Mouse (Mus musculus) retina, postnatal 1 day (tissue): ENCODE measurements around the gene Gm10570.

Experiments
- DNase-seq: peaks from one replicate; pipeline ENCODE4 v3.0.0-alpha.2; 2012

Gm10570 gene

DNA sequence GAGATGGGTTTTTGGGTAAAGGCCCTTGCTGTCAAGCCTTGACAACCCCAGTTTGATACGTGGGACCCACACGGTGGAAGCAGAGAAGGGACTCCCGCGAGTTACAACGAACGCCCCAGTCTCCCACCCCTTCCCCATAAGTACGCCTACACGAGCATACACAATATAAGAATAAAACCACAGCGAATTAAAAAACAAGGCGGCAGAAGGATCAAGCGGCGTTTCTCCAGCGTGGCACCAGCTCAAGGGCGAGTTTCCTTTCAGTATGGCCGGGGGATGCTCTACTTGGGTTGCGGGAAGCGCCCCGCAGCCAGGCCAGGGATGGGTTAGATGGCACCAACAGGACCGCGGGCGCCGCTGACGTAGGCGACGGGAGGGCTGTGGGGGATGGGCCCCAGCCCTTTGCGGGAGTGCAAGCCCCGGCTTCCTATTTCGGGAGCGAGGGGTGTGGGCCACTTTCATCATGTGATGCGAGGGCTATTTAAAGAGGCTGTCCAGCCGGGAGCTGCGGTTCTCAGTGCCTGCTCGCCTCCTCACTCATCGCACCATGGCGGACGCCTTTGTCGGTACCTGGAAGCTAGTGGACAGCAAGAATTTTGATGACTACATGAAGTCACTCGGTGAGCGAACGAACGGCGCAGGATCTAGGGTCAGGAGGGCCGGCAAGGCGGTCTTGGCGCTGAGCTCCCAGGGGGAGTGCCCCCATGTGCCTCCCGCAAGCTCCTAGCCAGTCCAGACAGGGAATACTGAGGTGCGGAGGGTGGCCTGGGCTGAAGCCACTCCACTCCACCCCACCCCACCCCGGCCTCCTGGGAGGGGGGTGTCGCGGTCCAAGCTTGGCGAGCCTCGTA, at the start of gene Gm10570, which contains the start of gene Fabp3:
Gene Gm10570 (minus strand): TSS at position 444 of the 851 bp plus-strand sequence.
Gene Fabp3 (plus strand): TSS at position 365 of the 851 bp plus-strand sequence.
- DNase-seq: peak; percentile 76

DNA sequence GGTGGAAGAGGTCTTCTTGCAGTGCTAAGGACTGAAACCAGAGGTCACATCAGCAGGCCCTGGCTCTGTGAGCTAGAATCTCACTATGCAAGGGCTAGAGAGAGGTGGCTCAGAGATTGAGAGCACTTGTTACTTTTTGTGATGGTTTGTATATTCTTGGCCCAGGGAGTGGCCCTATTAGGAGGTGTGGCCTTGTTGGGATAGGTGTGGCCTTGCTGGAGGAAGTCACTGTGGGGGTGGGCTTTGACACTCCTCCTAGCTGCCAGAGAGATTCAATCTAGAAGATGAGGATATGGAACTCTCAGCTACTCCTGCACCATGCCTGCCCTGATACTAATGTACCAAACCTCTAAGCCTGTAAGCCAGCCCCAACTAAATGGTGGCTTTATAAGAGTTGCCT, 49.5 kb upstream of the Gm10570 start:
- DNase-seq: no peak

DNA sequence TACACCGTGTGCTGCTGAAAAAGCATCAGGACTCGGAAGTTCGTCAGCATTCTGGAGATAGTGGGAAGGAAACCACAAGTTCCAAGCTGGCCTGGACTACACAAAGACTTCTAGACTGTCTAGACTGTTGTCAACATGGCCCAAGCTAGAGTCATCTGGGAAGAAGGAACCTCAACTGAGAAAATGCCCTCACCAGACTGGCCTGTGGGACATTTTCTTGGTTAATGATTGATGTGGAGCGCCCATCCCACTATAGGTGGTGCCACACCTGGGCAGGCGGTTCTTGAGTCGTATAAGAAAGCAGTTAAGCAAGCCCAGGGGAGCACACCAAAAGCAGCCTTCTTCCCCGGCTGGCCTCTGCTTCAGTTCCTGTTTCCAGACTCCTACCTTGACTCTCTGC, 44.1 kb upstream of the Gm10570 start:
- DNase-seq: no peak

DNA sequence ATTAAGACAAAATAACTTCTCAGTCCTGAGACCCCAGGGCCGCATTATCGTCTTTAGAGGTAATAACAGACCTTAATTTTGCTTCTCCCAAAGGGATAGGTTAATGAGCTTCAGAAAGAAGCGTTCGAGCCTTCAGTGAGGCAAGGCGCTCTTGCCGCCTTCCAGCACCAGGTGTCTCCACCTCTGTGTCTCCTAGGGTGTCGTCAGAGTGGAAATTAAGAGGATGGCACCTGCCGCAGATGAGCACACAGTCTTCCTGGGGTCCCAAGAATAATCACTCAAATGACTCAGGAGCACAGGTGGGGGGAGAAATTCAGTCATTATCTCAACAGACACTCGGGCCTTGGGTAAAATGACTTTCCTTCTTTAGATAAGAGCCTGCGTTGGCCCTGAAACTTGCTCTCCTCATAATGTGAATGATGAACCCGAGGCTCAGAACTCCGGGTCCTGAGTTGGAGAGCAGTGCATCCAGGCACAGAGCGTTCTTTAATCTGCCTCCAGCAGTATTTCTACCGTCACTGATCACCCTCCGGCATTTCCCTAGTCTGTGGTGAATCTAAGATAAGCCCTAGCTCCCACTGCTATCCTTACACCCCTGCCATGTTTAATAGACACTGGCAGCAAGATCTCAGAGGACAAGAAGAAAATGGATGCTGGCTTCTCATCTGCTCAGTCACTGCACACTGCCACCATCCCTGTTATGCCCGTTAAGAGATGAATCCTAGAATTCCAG, 42.4 kb upstream of the Gm10570 start:
- no peak for DNase-seq

DNA sequence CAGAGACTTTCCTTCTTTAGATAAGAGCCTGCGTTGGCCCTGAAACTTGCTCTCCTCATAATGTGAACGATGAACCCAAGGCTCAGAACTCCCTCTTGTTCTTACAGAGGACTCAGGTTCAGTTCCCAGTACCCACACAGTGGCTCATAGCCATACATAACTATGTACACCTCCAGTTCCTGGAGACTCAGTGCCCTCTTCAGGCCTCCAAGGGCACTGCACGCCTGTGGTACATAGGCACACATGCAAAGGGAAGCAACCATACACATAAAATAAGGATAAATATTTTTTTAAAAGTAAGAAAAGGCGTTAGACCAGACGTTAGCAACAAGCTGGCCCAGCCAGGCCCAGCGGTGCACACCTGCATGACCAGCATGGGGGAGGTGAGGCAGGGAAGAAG, 41.2 kb upstream of the Gm10570 start:
- no peak for DNase-seq

DNA sequence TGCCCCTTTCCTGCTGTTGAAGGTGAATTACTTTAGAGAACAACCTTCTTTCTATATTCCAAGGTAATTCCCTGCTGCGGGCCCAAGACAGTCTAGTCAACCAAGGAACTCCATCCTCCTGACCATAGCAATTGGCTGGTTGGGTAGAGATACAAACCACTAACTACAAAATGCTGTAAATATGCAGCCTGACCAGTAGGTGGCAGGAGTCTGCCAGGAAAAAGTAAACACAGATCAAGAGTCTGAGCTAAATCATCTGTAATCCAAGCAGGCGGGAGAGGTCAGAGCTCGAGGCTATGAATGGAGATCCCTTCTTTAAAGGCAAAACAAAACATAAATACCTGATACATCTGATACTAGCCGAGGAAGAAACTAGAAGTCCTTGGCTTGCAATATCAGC, 33.2 kb upstream of the Gm10570 start:
- DNase-seq: peak; percentile 86

DNA sequence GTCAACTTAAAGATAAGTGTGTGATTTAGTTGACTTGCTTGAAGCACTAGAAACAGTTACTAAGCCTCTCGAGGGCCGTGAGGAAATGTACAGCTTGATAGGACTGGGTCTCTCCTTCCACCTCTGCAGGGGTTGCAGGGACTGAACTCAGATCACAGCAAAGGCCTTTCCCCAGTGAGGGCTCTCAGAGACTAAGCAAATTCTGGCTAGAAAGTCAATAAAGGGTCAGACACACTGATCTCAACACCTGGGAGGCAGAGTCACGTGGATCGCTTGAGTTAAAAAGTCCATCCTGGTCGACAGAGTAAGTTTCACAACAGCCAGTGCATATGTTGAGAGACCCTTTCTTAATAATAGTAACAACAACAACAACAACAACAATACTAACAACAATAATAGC, 27.4 kb upstream of the Gm10570 start:
- DNase-seq: no peak

DNA sequence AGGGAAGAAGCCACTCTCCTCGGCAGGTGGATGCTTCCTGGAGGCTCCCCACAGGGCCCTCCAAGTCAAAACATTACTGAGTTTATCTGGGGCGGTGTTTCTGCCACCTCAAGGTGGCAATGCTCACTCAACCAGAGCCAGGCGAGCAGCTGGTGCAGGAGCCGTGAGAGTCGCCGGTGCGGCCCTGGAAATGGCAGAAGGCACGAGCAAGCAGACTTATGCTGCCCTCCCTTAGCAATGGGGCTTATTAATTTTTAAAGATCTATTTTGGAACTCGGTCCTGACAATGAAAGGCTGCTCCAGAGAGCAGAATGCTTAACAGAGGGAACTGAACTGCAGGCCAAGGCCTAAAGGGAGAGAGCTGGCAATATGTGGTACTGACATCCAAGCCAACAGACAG, 18.9 kb upstream of the Gm10570 start:
- no peak for DNase-seq

DNA sequence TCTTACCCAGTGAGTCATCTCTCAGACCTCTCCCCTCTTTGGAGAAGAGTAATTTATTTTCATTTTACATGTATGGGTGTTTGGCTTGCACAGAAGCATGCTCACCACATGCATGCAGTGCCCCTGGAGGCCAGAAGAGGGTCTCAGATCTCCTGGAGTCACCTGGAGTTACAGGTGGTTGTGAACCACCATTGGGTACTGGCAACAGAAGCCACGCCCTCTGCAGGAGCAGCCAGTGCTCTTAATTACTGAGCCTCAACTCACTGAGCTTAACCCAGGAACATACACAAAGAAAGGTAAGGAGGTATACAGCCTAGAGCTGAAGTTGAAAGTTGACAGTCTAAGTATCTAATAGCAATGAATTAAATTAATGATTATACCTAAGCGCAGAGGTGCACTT, 17.0 kb upstream of the Gm10570 start:
- no peak for DNase-seq

DNA sequence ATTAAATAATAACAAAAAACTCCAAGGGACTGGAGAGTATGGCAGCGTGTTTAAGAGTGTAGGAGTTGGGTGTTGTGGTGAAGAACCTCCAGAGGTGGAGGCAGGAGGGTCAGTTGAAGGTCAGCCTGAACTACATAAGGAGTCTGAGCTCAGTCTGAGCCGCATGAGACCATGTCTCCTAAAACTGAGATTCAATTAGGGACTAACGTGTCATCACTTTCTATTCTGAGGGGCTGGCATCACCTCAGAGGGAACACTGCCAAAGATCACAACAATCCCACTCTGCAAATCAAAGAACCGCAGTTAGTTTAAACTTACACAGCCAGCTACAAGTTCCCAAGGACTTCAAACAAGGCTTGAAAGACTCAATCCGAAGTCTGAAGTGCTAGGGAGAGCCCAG, 15.1 kb upstream of the Gm10570 start:
- DNase-seq: no peak

DNA sequence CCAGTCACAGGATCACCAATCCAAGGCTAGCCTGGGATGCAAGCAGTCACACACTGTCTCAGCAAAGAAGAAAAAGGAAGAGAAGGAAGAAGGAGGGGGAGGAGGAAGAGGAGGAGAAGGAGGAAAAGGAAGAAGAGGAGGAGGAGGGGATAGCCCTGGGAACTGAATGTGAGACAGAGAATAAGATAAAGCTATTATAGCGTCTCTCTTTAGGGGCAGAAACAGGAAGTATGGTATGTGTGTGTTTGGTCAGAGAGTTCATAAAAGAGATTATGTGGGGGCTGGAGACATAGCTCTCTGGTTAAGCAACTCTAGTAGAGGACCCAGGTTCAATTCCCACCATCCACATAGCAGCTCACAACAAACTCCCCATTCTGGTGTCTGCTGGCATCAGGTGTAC, 14.7 kb upstream of the Gm10570 start:
- no peak for DNase-seq

DNA sequence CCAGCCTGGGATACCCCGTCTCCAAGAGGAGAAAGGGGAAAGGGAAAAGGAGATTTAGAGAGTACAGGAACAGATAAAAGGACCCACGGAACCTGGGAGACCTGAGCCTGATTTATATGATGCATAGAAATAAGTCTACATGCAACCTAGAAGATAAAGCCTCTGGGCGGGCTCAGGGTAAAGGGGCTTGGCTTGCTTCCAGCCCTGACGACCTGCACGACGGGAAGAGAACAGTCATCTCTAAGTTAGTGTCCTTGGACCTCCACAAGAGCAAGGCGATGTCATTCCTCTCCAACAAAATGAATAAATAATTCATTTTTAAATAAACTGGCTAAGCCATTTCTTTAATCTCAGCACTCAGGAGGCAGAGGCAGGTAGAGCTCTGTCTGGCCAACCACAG, 14.1 kb upstream of the Gm10570 start:
- no peak for DNase-seq

DNA sequence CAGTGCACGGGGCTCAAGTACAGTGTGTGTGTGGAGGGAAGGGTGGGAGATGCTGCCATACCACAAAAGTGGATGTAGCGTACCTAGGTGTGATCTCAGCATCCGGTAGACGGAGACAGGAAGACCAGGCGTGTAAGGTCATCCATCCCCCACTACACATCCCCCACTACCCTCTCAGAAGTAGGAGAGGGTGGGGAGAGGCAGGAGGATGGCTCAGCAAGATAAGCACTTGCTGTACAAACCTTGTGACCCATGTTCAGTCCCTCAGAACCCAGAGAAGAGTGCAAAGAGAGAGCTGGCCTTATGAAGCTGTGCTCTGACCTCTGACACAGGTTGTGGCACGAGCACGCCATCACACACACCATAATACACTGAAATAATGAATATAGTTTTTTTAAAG, 13.2 kb upstream of the Gm10570 start:
- no peak for DNase-seq

DNA sequence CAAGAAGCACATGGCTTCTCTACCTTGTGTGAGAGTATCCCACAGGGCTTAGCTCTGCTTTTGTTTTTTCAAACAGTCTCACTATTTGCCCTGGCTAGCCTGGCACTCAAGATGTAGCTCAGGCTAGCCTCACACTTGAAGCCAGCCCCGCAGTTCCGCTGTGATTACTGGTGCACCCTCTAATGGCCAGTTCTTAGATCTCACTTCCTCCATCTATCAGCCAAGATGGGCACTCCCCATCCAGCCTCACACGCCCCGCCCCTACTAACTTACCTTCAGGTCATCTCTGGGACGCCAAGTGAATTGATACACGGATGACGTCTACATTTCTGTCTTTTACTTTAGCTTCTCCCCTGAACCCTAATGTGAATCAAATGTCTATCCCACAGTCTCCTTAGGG, 11.1 kb upstream of the Gm10570 start:
- no peak for DNase-seq

DNA sequence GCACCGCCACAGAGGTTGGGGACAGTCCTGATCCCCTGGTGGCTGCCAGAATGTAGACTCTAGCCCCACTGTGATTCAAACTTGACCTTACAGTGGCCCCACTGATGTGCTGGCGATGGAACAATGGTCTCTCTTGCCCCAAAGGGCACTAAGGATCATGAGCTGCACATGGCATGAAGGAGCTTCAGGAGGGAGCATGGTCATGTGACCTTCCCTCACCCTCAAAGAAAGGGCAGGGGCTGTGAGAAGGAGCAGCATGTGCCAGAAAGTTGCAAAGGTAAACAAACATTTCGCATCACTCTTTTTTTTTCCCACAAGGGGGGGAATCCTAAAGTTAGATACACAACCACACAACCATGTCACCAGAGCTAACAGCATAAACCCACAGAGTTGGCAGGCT, 9.6 kb upstream of the Gm10570 start:
- no peak for DNase-seq

DNA sequence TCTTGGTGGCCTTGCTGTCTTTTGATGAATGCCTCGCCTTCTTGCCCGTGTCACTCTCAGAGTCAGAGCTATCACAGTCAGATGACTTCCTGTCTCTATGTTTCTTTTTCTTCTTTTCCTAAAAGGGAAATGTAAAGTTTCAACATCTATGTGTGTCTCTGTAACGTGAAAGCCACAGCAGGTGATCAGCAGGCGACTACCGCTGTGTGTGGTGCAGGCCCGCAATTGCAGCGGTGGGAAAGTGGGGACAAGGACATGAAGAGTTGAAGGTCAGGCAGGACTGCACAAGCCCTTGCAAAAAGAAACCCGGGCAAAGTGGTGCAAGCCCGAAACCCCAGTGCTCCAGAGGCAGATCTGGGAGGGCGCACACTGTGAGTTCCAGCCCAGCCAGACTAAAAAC, 8.2 kb upstream of the Gm10570 start:
- DNase-seq: no peak

DNA sequence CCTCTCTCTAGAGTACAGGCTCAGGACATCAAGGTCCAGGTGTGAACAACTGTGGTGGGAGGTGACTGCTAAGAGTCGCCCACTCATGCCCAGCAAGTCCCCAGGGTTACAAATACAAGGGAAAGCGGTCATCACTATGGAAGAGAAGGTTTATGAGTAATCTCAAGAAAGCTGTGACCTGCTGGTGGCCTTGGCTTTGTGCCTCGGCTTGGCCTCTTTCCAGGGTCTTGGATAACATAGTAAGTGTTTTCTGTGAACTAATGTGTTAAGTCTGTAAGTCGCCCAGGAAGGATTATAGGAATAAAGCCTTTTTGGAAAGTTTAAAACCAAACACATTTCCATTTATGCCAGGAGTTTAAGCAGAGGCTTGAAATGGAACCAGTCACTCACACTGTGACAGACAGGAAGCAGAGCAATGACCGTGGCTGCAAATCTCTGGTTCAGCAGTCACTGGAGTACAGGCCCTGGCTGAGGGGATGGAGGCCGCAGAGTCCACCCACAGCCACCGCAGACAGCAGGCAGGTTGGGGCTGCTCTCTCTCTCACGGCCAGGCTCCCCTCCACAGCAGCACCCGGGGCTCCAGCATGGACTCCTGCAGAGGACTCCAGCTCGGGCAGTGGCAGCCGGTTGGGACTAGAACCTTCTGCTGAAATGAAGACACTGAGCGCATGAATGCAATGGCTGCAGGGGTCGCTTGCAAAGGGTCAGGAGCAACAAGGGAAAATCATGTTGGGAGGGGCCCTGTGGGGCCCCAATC, 7.5 kb upstream of the Gm10570 start:
- no peak for DNase-seq

DNA sequence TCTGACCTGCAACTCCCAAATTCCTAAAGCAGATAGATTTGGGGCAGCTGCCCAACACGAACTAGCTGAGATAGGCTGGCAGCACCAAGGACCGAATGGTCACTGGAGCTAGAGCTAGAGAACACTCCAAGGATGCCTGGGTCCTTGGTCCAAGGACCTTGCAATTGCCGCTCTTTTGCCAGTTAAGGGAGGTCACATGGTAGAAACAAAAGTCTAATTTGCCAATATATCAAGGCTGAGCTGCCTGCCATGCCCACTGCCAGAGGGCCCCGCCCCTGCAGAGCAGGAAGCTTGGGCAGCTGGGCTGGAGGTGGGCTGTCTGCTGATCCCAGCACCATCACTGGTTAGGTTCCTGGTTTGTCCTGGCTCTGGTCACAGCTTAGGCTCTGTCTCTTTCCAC, 5.1 kb upstream of the Gm10570 start:
- DNase-seq: no peak

DNA sequence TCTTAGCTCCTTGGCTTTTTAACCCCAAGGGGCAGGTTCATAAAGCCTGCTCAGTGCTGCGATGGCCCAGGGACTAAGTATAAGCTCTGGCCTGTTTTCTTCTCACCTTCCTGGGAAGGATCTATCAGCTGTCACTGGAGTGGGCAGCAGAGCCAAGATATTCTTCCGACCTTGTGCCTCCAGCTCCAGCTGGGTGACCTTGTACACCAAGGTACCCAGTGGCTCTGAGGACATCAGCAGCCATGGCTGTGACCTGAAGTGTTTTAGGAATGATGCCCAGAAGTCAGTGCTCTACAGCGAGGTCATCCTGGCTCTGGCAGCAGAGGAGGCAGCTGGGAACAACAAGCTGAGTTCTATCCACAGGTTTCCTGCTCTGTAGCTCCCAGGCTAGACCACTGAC, 4.1 kb upstream of the Gm10570 start:
- DNase-seq: no peak

DNA sequence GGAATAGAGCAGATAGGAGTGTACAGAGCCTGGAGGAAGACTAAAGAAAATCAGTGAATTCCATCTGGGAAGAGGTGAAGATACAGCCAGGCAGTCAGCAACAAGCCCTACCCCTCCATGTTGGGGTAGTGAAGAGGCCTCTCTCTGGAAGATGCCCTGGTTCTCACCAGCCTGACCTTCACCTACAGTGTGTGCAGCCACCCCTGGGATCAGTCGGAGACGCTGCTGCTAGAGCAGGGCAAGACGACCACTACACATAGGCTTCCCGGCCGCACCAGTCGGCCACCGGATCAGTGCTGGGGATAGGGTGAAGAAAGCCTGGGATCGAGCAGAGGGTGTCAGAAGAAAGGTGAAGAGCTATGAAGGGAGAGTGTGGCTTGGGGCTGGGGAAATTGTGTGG, 780 bp upstream of the Gm10570 start:
- no peak for DNase-seq

DNA sequence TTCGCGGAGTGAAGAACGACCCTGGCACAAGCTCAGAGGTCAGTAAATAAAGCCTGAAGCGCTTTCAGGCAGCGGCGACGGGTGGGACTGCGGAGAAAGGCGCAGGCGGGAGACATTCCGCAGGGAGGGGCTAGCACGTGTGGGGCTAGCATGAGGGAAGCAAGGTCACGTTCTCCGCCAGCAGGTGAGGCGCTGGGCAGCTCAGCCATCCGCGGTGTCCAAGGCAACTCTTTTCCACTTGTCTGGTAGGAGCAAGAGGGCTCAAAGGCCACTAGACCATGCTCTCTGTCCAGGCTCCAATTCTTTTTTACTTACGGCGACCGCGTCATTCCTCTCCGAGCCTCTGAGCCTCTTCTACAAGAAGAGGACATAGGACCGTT, 633 bp downstream of the Gm10570 start:
- DNase-seq: peak; percentile 73

DNA sequence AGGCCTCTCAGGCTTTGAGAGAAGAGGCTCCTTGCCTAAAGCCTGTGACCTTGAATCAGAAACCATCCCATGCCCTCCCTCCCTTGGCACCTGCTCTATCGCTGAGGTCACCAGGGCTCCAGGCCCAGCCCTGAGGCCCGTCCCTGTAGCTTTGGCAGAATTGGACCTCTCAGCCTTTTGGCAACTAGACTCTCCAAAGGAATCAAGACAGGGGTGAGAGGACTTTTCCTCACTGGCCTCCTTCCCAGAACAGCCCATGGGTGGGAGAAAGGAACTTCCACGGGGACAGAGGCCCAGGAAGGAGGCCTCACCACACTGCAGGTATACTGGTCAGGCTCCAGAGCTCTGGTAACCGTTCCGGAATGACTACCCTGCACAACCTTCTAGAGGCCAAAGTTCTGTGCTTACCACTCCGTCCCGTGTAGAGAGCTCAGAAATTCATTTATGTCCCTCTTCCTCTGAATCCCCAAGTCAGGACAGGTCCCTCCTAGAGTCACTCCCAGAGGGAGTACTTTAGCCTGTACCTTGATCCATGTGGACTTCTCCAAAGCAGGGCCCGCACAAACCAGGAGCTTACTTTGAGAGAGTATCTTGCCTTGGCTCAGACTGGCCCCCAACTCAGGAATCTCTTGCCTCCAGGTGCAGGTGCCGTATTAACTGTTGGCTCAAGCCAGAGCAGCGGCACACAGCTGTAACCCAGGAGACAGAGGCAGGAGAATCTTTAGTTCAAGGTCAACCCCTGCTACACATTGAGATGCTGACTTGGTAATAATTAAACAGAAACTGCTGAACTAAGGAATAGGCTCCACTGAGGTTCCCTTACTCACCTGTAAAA, 1.5 kb downstream of the Gm10570 start:
- DNase-seq: no peak

DNA sequence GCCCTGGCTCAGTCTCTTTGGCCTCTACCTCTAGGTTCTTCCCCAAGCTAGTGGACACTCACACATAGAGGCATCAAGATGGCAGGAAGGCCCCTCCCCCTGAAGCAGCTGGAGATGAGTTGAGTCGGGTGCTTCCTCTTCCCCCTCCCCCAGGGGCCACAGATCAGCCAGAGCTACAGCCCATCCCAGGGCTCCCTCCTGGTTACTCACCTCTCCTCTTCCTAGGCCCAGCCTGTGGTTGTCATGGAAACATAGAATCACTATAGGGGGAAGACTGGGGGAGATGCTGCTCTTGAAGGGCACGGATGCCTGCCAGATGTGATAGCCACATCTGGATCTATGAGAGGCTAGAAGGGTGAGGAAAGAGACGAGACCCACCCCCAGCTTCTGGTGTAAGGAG, 3.7 kb downstream of the Gm10570 start:
- no peak for DNase-seq
